In genomic region chr19:25654034-25654749, GRCm38 (mm10) we compare ENCODE assay signal across 13 mouse cellular contexts. TPM values are rescaled to one million over a fixed set of nuclear protein-coding genes. Genes with fewer than 3 reads are reported as not detected.
A peak's percentile ranks its signal among the peaks of the same experiment; 100 is the strongest.
DNase-seq lines count a peak whose midpoint lies in the region; ATAC-seq and TF ChIP-seq lines count a peak whose summit lies in the region.
"Had no signal": no experiment of that assay in that cellular context is flagged by ENCODE, and none has a peak within 500 bp of the region (broad histone marks: within the 10 kb centered on the region; RNA-seq: fewer than 3 reads in every experiment).

No protein-coding gene starts in this region.

- no peak overlapping the region for H3K4me3 ChIP-seq in C2C12 (ENCODE audit: insufficient read depth, poor library complexity, severe bottlenecking)
- H3K4me3 ChIP-seq in embryonic facial prominence, embryonic 13.5 days = no peak overlapping the region

- no peak overlapping the region for H3K9ac ChIP-seq in embryonic facial prominence, embryonic 13.5 days
- H3K9ac ChIP-seq: liver, embryonic 14.5 days had no signal

- 16% methylated on average over 12 of the region's 12 CpGs for WGBS in embryonic facial prominence, embryonic 13.5 days

- no peaks in the 10 kb centered on the region for H3K9me3 ChIP-seq in embryonic facial prominence, embryonic 13.5 days

- H3K4me1 ChIP-seq in embryonic facial prominence, embryonic 13.5 days = peaks cover 19% of the 10 kb centered on the region

- DNase-seq in heart, adult 11 months = peak; percentile 77
- DNase-seq in heart, postnatal 10 days = no peak
- DNase-seq in mesoderm, embryonic 11.5 days (ENCODE audit: low read depth, low spot score) = peak; percentile 68
- DNase-seq in layer of hippocampus, adult 9-10 months (ENCODE audit: low spot score) = no peak
- no peak for DNase-seq in yolk sac, embryonic 10.5 days (ENCODE audit: low spot score)
- DNase-seq in left cerebral cortex, adult 11 months (ENCODE audit: low spot score) = no peak
- DNase-seq: cerebellum, postnatal 14 days had no signal

- H3K4me2 ChIP-seq in embryonic facial prominence, embryonic 13.5 days = peak overlapping the region; percentile 35

- no peaks in the 10 kb centered on the region for H3K79me3 ChIP-seq in C2C12 (ENCODE audit: low read depth)

- no peaks in the 10 kb centered on the region for H3K79me2 ChIP-seq in C2C12 (ENCODE audit: control insufficient read depth, insufficient read depth)

- no peaks in the 10 kb centered on the region for H3K27me3 ChIP-seq in C2C12 (ENCODE audit: control insufficient read depth, insufficient read depth, insufficient read length)
- H3K27me3 ChIP-seq in embryonic facial prominence, embryonic 13.5 days = peaks cover 23% of the 10 kb centered on the region

- peak; percentile 66 for ATAC-seq in embryonic facial prominence, embryonic 13.5 days (ENCODE audit: insufficient number of reproducible peaks, insufficient read depth, low FRiP score, low TSS enrichment, low read depth)
- ATAC-seq: inflammation-experienced regulatory T-cells, adult 6 months had no signal

- TF ChIP-seq CTCF in C2C12 (IDR thresholded peaks at IDR 0.05; ENCODE audit: control insufficient read depth, insufficient read depth, insufficient read length) = no peak

- H3ac ChIP-seq in C2C12 (ENCODE audit: control insufficient read depth, insufficient read length, low read depth) = no peak overlapping the region

- H3K36me3 ChIP-seq in C2C12 (ENCODE audit: control insufficient read depth, insufficient read depth) = no peaks in the 10 kb centered on the region
- no peaks in the 10 kb centered on the region for H3K36me3 ChIP-seq in embryonic facial prominence, embryonic 13.5 days

- intact Hi-C loops in heart, postnatal 10 days (cut with DNase I) = no loop called here

- H3K27ac ChIP-seq in embryonic facial prominence, embryonic 13.5 days = peak overlapping the region; percentile 55
- H3K27ac ChIP-seq: liver, embryonic 14.5 days had no signal

TF ChIP-seq in C2C12, 6 proteins besides CTCF, POLR2A, EP300 and RAD21:
- TF ChIP-seq FOSL1 (IDR thresholded peaks at IDR 0.05; ENCODE audit: insufficient read depth, low read length, poor library complexity, severe bottlenecking) = no peak
- no peak for TF ChIP-seq CEBPB (IDR thresholded peaks at IDR 0.05; ENCODE audit: low read depth)
- TF ChIP-seq MAX (IDR thresholded peaks at IDR 0.05) = peak; percentile 74
- no peak for TF ChIP-seq MYOG (IDR thresholded peaks at IDR 0.05; ENCODE audit: control insufficient read depth, extremely low read depth, insufficient read length)
- TF ChIP-seq USF1 (IDR thresholded peaks at IDR 0.05; ENCODE audit: low read depth) = peak; percentile 75
- peak; percentile 95 for TF ChIP-seq MYOD1 (IDR thresholded peaks at IDR 0.05; ENCODE audit: control insufficient read depth, insufficient read length, low read depth)

RNA-seq across cellular contexts. Expression of gene Dmrt2, which starts 18.0 kb away (rescaled TPM):
- under 1 TPM; 0.36 to 0.42 TPM for total RNA-seq in heart, postnatal 10 days (2021)
- 1.4 TPM for polyA plus RNA-seq in C2C12 (2012; fragmentation: generic; extraction: Trizol)
- 8.7 and 11.5 TPM in 2 replicates for polyA plus RNA-seq in embryonic facial prominence, embryonic 13.5 days (2015; fragmentation: Nextera tagmentation; extraction: Ambion mirVana)
- polyA plus RNA-seq: inflammation-experienced regulatory T-cells, adult 6 months had no signal

RNA-seq across cellular contexts. Expression of gene Dmrt3, which starts 44.1 kb away (rescaled TPM):
- total RNA-seq in heart, postnatal 10 days (2021) = not detected
- 0.33 TPM for polyA plus RNA-seq in C2C12 (2012; fragmentation: generic; extraction: Trizol)
- polyA plus RNA-seq in embryonic facial prominence, embryonic 13.5 days (2015; fragmentation: Nextera tagmentation; extraction: Ambion mirVana) = 1.8 and 2.6 TPM in 2 replicates
- total RNA-seq: gastrocnemius, postnatal 4 days; left cerebral cortex, adult 8-10 months had no signal
- polyA plus RNA-seq: inflammation-experienced regulatory T-cells, adult 6 months; liver, embryonic 14.5 days had no signal

Comparison
In these comparisons a context has a peak if more than half of its experiments do, and no peak if none do; other contexts are left out.
1. DNase-seq: peak in heart, adult 11 months (single experiment) and mesoderm, embryonic 11.5 days (single experiment); none in heart, postnatal 10 days (0 of 2), layer of hippocampus, adult 9-10 months (single experiment), yolk sac, embryonic 10.5 days (single experiment) and left cerebral cortex, adult 11 months (single experiment).